Mouse (Mus musculus): ENCODE data around the gene Cnih1. TPM values are rescaled to one million over a fixed set of nuclear protein-coding genes. Genes with fewer than 3 reads are reported as not detected.

Gene Cnih1
- polyA plus RNA-seq (2012; rRNA removed), result 66.7 and 97.1 TPM in 2 replicates

GRCm38 (mm10) chr14:46787787-46788504 lies at the start of gene Cnih1:
Cnih1 (minus strand) TSS chr14:46788411.

DNA sequence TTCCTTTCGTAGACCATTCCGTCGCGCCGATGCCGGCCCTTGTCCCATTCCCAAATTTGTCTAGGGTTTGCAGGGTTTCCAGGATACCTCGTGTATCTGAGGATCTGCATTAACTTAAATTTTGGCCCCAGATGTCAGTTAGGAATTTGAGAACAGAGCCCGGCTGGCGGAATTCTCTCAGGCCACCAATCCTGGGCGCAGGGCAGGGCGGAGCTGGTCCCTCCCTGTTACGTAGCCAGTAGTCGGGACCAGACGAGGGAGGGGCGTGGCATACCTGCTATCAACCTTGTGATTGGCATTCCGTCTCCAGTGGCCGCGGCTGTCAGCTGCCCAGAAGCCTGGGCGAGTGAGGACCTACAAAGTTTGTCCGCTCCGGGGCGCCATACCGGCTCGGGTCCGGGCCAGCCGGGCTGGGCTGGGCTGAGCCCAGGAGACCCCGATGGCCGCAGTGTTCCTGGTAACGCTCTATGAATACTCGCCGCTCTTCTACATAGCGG lies 43.7 kb upstream of the Cnih1 start, which contains the start of gene Cgrrf1:
Gene Cgrrf1, plus strand, starts transcription at position 289 of the 497 bp plus-strand sequence.

DNA sequence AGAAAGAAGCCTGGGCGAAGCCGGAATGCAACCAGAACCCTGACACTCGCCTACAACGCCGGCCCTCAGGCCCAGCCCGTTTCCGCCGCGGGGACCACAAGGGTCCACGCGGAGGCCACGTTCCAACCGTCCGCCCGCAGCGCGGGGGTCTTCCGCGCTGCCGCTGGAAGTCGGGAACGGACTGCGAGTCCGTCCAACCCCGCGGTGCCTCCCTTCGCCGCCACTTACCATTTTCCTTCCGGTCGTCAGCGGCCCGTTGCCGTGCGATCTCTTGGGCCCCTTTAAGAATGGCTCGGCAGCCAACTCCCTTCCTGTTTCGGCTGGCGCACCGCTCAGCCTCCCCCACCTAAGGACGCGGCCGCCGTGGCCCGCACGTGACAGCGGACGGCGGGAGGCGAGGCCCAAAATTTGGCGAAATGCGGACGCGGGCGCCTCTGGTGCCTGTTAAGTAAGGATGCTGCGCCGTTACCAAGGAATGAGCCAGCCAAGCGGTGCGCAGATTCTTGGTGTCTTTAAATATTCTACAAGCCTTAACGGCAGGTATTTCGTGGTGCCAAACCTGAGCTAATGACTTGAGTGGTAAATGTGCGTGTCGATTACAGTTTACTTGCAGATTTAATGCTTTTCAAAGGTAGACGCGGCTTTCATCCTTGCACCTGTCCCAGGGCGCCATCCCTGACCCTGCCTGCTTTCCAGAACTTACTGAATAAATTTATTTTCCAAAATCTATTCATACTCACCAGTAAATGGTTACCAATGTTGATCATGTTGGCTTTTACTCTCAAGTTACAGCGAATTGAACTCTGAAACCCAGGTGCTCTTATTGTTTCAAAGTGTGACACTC lies 33.9 kb upstream of the Cnih1 start, which contains the start of gene Gmfb:
Gene Gmfb, minus strand, starts transcription at position 370 of the 844 bp plus-strand sequence.

GRCm38 (mm10) chr14:46760355-46761029 lies 27.7 kb downstream of the Cnih1 start, which contains the start of gene Cdkn3:
Cdkn3 (plus strand) TSS chr14:46760541.

Other genes with a start within 250 kb of the Cnih1 start
- gene Cdkn3, start 27.9 kb downstream of the Cnih1 start, polyA plus RNA-seq (2012; rRNA removed), result 1.8 and 2.1 TPM in 2 replicates
- 4.9 and 5.2 TPM in 2 replicates for gene Gmfb, start 33.8 kb upstream of the Cnih1 start, polyA plus RNA-seq (2012; rRNA removed)
- gene Cgrrf1, start 43.7 kb upstream of the Cnih1 start, polyA plus RNA-seq (2012; rRNA removed), result 10.8 and 11.5 TPM in 2 replicates
- 15.5 and 19.0 TPM in 2 replicates for gene Samd4, start 94.4 kb upstream of the Cnih1 start, polyA plus RNA-seq (2012; rRNA removed)